Mouse (Mus musculus) heart, postnatal 10 days (tissue): Measurements from ENCODE around the gene Pgpep1. TPM values are rescaled to one million over a fixed set of nuclear protein-coding genes. Genes with fewer than 3 reads are reported as not detected.

Experiments
- DNase-seq, 2 experiments: peaks; one replicate each; pipeline ENCODE4 v3.0.0; 2021
- intact Hi-C: fragments of 180-260 bp; cut with DNase I; formaldehyde crosslinking; loops from one replicate; pipeline ENCODE4 v1.15.1; 2025
- total RNA-seq, 2 experiments: library from RNA; stranded (reverse); gene quantifications; 2 replicates each; pipeline ENCODE4 v1.2.3; 2021

The Pgpep1 gene
- total RNA-seq, 2 experiments from 2014 or later = 39.6 to 42.9 TPM

- intact Hi-C loops = loop anchor here (2.0 kb wide), 1 partner anchor 15 kb away; no protein-coding TSS in a partner anchor
- DNase-seq = no peak
These were observed 31.6 kb upstream of the Pgpep1 start for GRCm38 (mm10) chr8:70691727-70692231.

- intact Hi-C loops = loop anchor here (2.0 kb wide), 1 partner anchor 14 kb away; no protein-coding TSS in a partner anchor
- no peak for DNase-seq
These were observed 31.0 kb upstream of the Pgpep1 start for GRCm38 (mm10) chr8:70691230-70691629.

GRCm38 (mm10) chr8:70689892-70690390, 29.8 kb upstream of the Pgpep1 start:
- DNase-seq = peak in 1 of 2 experiments; percentile 36
- intact Hi-C loops = loop anchor here (2.0 kb wide), 1 partner anchor 13 kb away; no protein-coding TSS in a partner anchor

- no peak for DNase-seq
- intact Hi-C loops = no loop called here
These were observed 27.9 kb upstream of the Pgpep1 start for GRCm38 (mm10) chr8:70688136-70688535.

GRCm38 (mm10) chr8:70687576-70687975, 27.4 kb upstream of the Pgpep1 start:
- intact Hi-C loops = no loop called here
- DNase-seq = peak; percentile 90 to 91

GRCm38 (mm10) chr8:70684291-70684690, 24.1 kb upstream of the Pgpep1 start:
- no peak for DNase-seq
- intact Hi-C loops = no loop called here

GRCm38 (mm10) chr8:70682692-70683091, 22.5 kb upstream of the Pgpep1 start:
- intact Hi-C loops = no loop called here
- no peak for DNase-seq

GRCm38 (mm10) chr8:70682193-70682592, 22.0 kb upstream of the Pgpep1 start:
- intact Hi-C loops = no loop called here
- peak; percentile 91 to 93 for DNase-seq

GRCm38 (mm10) chr8:70681410-70681809, 21.2 kb upstream of the Pgpep1 start:
- intact Hi-C loops = no loop called here

GRCm38 (mm10) chr8:70680039-70680438, 19.9 kb upstream of the Pgpep1 start:
- intact Hi-C loops = no loop called here
- DNase-seq = peak; percentile 30 to 41

More at GRCm38 (mm10) chr8:70681410-70681809, 21.2 kb upstream of the Pgpep1 start:
- peak in 1 of 2 experiments; percentile 44 for DNase-seq

GRCm38 (mm10) chr8:70679404-70679803, 19.2 kb upstream of the Pgpep1 start:
- intact Hi-C loops = no loop called here
- no peak for DNase-seq

- peak in 1 of 2 experiments; percentile 11 for DNase-seq
- intact Hi-C loops = no loop called here
These were observed 18.5 kb upstream of the Pgpep1 start for GRCm38 (mm10) chr8:70678679-70679078.

GRCm38 (mm10) chr8:70677451-70678080, 17.4 kb upstream of the Pgpep1 start:
- intact Hi-C loops = loop anchor here (2.0 kb wide), 1 partner anchor 13 kb away; no protein-coding TSS in a partner anchor
- DNase-seq = no peak

GRCm38 (mm10) chr8:70675336-70675735, 15.1 kb upstream of the Pgpep1 start:
- intact Hi-C loops = no loop called here
- DNase-seq = no peak

GRCm38 (mm10) chr8:70674716-70675115, 14.5 kb upstream of the Pgpep1 start:
- DNase-seq = no peak
- intact Hi-C loops = no loop called here

- no peak for DNase-seq
- intact Hi-C loops = no loop called here
These were observed 13.9 kb upstream of the Pgpep1 start for GRCm38 (mm10) chr8:70674109-70674508.

- peak; percentile 99 for DNase-seq
These were observed 13.1 kb upstream of the Pgpep1 start, which contains the start of gene Lsm4 for GRCm38 (mm10) chr8:70673079-70673856. TSS of gene Lsm4 (plus strand) at chr8:70673248.

GRCm38 (mm10) chr8:70672325-70673078, 12.3 kb upstream of the Pgpep1 start:
- intact Hi-C loops = loop anchor here (1.0 kb wide), 1 partner anchor 28 kb away; no protein-coding TSS in a partner anchor
- no peak for DNase-seq

More at GRCm38 (mm10) chr8:70673079-70673856, 13.1 kb upstream of the Pgpep1 start, which contains the start of gene Lsm4:
- intact Hi-C loops = loop anchor here (1.0 kb wide), 1 partner anchor 27 kb away; no protein-coding TSS in a partner anchor

- intact Hi-C loops = no loop called here
- peak; percentile 69 to 70 for DNase-seq
These were observed 11.6 kb upstream of the Pgpep1 start for GRCm38 (mm10) chr8:70671615-70672324.

GRCm38 (mm10) chr8:70667071-70667470, 6.9 kb upstream of the Pgpep1 start:
- intact Hi-C loops = no loop called here
- DNase-seq = peak; percentile 80 to 81
